Mouse (Mus musculus) myocyte (in vitro differentiated cells): ENCODE results near the gene Man2a2.

Experiments
- CEBPB ChIP-seq: IDR thresholded peaks from 2 replicates; pipeline ENCODE4 v1.6.1; 2011; ENCODE audit warnings: mild to moderate bottlenecking, moderate library complexity; ENCODE audit not compliant: poor library complexity, insufficient read depth, severe bottlenecking
- MAX ChIP-seq: IDR thresholded peaks from one replicate; pipeline ENCODE4 v1.6.1; 2011; ENCODE audit warnings: low read depth, mild to moderate bottlenecking, control low read depth
- MYOD1 ChIP-seq, 3 experiments: IDR thresholded peaks; one replicate each; pipeline ENCODE4 v1.6.1; 2011; ENCODE audit warnings: control low read depth in 2 of 3, low read depth in 2 of 3, mild to moderate bottlenecking in 2 of 3, moderate library complexity in 1 of 3; ENCODE audit not compliant: insufficient read length in 2 of 3, control insufficient read depth in 1 of 3
- POLR2A ChIP-seq: IDR thresholded peaks from one replicate; pipeline ENCODE4 v1.6.1; 2011; ENCODE audit warnings: low read depth, mild to moderate bottlenecking, control low read depth, moderate library complexity; ENCODE audit not compliant: insufficient read length
- POLR2AphosphoS2 ChIP-seq: IDR thresholded peaks from one replicate; pipeline ENCODE4 v1.6.1; 2011; ENCODE audit warnings: low read depth, control low read depth; ENCODE audit not compliant: insufficient read length
- USF1 ChIP-seq: IDR thresholded peaks from one replicate; pipeline ENCODE4 v1.6.1; 2011; ENCODE audit warnings: low read depth, mild to moderate bottlenecking, control low read depth, moderate library complexity

DNA sequence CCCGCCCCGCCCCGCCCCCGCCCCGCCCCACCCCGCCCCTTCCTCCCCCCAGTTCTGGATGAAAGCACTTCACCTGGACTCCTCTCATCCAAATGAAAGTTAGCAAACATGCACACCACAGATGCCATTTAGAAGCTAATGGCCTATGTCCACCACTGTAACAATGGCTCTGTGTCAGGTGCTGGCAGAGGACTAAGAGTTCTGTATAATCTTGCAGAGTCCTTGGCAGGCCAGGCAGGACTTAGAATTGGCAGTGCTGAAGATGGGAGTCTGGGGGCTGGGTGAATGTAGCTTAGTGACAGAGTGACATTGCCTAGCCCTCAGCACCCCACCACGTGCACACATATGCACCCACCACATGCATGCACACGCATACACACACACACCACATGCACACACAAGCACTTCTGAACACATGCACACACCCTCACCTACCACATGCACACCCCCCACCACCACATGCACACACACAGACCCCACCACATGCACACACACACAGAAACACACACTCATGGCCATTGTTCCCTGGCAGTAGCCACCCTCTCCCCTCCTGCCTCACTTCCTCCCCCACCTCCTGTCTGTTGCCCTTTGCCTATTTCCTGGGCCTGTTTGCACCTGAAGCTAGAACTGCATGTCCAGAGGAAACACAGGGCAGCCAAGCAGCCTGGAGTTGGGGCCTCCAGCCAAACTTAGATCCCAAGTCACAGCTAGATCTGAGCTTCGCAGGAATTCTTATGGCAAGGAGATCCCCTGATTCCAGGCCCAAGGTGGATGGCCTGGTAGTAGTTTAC, 42.5 kb upstream of the Man2a2 start:
- no peak for TF ChIP-seq POLR2A
- TF ChIP-seq CEBPB = no peak
- no peak for TF ChIP-seq MAX
- no peak for TF ChIP-seq POLR2AphosphoS2
- no peak for TF ChIP-seq USF1
- no peak for TF ChIP-seq MYOD1 (IDR thresholded peaks at IDR 0.05; ENCODE audit: control insufficient read depth in 1 of 3, insufficient read length in 2 of 3, low read depth in 2 of 3)
